Mouse (Mus musculus) lung, postnatal 14 days (tissue): ENCODE results near the gene Filip1.

ENCODE experiments used
- DNase-seq: peaks from one replicate; pipeline ENCODE4 v3.0.0; 2021

The Filip1 gene

DNA sequence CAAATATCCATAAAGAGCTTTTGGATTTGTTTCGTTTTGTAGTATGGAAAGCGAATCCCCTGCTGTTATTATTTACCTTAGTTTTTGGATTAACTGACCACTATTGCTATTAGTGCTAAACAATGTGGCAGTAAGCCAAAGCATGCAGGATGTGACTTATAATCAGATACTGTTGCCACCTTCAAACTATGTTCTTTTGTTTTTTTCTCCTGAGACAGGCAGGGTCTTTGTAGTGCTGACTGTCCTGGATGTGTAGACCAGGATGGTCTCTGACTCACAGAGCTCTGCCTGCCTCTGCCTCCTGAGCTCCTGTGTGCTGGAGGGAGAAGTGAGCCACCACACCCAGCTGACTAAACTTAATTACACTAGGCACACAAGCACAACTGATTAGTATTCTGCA lies 33.4 kb downstream of the Filip1 start:
- no peak for DNase-seq

DNA sequence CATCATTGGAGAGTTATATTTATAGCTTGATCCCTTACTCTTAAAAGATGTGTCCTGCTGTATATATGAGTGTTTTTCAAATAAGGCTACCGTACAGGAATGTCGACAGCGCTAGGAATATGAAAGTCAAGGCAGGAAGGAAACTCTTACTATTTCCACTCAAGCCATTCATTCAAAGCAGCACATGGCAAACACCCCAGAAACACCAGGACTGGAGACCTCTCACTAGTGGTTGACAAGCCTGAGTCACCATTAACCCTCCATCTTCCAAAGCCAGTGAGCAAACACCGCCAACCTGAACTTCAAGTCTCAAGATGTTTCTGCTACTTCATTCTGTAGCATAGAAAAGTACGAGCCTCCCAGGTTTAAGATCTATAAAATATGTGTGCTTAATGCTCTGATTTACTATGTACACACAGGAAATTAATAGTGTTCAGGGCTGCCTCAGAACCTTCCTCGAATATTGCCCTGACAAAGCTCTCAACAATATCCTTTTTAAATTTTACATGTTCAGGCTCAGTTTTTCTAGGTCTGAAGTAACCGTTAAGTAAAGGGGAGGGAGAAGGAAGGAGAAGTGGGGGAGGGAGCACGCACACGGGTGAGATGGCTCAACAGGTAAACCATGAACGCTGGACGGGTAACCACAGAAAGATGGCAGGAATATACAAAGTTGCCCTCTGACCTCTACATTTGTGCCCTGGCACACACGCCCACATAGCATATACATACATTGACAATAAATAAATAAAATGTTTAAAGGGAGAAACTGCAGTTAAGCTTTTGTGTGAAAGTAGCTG lies 34.2 kb downstream of the Filip1 start:
- DNase-seq, result no peak

DNA sequence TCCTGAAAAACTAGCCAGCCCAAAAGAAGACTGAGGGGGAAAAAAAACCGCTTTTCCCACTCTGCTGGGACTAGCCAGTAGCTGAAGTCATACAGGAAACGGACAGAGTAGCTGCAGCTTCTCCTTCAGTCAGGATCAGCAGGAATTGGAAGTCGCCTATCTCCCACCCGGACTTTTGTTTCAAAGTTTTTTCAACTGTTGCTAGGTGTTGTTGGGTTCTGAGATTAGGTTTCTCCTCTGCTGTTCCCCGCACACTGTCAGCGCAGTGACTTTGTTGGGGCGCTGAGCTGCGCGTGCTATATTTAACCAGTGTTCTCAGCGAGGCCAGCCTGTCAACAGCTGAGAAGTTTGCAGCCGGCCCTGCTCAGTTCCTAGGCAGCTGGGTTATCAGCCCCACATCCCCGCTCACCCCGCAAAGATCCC lies 35.1 kb downstream of the Filip1 start:
- peak; percentile 54 for DNase-seq

DNA sequence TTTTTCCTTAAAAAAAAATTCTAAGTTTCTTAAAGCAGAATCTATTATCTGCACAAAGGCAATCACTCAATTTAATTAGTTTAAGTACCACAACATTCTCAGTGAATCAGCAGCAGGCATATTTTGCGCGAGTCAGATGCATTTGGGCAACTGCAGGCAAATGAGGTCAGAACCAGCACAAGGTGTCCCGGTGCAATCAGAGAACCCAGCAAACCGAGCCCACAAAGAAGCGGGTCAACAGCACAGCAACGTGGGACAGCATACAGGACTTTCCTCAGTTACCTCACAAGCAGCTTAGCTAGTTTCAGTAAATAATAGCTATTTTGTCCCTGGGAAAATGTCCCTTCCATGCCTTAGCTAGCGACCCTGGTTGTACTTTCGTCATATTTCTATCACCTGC lies 35.9 kb downstream of the Filip1 start:
- DNase-seq, result no peak

DNA sequence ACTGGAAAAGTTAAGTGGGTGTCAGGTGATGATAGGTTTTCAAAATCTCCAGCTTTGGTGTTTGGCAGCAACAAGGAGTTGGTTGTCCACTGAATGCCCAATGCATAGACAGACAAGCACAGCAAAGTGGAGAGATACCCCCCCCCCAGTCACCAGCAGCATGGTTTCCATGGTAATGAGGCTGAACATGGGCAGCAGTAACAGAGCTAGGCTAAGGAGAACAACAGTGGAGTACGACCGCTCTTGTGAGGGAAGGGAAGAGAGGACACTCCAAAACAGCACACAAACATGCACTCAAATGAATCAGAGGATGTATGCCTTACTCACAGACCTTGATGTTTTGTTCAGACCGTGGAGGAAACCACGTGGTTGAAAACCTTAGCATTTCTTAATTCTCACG lies 37.5 kb downstream of the Filip1 start:
- DNase-seq, result no peak

DNA sequence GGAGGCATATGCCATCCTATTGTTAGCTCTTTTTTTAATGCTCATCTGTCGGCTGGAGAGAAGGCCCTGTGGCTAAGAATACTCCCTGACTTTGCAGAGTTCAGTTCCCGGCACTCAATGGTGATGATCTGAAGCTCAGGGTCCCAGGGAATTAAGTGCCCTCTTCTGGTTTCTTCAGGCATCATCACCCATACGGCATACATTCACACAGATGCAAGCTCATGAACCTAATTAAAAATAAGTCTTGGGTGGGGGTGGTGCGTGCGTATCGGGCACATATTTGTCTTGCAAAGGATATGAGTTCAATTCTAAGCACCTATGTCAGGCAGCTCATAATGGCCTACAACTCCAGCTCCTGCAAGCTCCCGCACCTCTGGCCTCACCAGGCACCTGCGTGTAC lies 39.1 kb downstream of the Filip1 start:
- DNase-seq, result no peak

DNA sequence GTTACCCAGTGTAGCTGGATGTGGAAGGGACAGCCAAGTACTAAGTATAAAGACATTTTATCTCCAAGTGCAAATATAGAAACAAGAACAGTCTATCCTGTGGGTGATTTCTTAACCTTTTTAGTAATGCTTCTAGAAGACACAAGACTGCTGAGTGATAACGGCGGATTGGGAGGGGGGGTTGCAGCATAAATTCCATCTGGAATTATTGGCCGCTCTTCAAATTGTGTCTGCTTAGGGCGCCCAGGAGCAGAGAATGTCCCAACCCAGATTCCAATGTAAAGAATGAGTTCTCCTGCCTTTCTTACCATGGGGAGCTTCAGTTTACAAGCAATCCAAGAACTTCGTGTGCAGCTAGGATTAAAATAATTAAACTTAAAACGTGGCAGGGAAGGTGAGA lies 39.9 kb downstream of the Filip1 start:
- no peak for DNase-seq

DNA sequence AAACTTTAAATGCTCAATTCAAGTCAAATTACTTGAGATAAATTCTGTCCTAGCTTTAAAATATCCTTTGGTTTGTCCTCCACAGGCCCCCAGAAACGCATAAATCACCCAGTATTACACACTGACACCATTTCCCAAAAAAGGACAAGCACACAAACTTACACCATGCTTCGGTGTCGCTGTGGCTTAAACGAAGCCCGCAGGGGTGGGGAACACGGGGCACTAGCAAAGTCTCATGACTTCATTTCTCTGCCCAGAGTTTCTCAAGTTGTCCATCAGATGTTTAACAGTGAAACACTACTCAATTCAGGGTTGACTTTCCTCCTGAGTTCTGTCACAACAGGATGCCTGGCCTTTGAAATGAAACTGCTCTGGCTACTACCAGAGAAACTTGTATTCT lies 41.0 kb downstream of the Filip1 start:
- DNase-seq, result no peak

DNA sequence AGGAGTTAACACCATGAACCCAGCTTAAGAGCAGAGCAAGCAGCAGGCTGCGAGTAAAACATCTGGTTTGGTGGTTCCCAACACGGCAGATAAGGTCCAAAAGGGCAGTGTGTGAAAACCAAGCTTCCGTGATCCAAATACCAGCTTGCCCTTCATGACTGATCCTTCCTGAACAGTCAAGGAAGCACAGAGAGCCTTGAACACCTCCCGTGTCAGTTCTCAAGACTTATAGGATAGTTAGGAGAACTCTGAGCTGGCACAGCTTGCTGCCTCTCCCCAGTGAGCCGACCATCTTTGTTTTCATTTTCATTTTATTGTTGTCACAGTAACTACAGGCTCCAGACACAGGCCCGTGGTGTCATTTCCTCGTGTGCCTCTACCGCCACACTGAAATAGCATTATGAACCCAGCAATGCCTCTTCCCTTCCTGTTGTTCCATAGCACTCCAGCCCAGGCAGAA lies 42.0 kb downstream of the Filip1 start:
- no peak for DNase-seq

DNA sequence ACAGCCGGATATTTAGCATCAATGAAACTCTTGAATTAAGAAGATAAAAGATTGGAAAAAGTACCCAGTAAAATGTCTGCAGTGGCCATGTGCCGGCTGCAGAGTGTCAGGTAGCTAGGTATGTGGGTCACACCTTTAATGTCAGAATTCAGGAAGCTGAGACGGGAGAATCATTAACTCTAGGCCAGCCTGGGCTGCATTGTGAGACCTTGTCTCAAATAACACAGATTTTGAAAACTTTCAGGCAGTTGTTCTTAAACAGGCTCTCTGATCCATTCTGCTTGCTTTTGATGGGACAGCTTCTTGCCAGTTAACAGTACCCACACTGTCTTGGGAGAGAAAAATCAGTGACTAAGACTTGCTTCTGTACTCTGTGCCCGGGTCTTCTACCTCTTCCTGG lies 43.1 kb downstream of the Filip1 start:
- DNase-seq, result no peak

DNA sequence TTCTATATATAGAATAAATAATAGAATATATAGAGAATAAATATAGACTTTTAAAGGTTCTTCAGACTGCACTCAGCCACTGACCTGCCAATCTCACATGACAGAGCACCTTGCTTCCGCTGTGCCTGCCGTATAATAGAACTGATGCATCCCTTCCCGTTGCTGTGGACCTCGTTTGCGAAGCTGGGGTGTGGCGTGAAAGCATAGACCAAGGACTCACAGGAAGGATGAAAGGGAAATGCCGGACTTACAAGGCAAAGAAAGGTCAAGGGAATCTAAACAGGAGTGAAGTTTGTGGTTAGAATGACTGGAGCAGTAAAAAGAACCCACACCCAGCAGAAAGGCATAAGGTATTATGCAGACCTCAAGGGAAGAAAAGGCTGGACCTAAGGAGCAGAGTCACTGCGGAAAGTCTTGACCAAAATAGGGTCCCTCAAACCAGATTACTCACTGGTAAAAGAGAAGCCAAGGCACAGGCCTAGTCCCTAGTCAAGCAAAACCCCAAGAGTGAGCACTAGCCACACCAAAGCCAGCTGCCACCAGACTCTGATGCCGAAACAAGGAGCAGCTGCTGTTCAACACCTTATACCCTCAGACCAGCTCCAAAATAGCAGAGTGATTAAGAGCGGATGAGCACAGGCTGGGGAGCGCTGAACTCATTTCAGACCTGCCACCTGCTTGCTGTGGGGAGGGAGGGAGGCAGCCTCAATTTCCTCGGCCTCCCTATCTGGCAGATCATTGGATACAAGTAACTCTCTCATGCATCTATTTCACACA lies 45.8 kb downstream of the Filip1 start:
- DNase-seq, result no peak

DNA sequence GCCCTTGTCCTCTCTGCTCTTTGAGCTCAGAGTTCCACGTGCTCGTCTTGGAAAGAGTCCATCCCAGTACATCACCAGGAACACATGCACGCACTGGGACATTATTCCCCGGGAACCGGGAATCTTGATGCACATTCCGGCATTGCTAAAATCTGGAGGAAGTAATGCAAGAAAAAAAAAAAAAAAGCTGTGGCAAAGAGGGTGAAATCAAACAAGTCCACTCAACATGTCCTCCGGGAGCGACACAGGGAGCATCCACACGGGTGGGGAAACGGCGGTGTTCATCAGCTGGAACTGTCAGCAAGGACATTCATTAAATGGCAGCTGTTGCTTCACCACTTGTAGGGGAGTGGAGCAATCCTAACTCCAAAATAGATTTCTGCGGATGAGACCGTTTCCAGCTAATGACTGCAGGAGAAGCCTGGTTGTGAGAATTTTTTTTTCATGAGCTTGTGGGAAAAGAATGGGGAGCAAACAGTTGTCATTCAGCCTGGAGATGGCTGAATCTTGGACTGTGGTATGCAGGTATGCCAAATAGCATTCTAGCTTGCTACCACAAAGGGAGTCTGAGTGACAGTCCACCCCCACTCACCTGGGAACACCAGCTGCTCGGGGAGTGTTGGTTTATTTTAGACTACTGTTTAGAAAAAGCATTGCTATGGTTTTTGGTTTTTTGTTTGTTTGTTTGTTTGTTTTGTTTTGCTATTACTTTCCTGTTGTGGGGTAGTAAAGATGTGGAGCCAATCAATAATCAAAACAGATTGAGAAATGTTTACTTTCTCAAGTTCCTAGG lies 46.9 kb downstream of the Filip1 start:
- DNase-seq, result peak; percentile 38

DNA sequence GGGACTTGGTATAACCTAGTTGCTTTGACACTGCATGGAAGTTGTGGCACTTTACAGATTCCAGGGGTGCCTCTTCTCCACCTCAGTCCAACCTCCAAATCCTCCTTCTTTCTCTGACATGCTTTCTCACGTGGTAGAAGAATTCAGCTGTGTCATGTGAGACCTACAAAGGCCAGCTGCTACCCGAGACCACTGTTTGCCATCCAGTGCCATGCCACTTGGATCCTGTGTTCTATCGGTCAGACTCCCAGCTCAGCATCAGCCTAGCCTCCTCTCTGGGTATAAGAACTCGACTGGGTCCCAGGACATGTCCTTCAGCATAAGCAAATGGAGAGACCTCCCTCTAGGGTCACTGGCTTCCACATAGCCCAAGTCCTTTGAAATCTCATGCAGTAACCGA lies 47.6 kb downstream of the Filip1 start:
- no peak for DNase-seq

DNA sequence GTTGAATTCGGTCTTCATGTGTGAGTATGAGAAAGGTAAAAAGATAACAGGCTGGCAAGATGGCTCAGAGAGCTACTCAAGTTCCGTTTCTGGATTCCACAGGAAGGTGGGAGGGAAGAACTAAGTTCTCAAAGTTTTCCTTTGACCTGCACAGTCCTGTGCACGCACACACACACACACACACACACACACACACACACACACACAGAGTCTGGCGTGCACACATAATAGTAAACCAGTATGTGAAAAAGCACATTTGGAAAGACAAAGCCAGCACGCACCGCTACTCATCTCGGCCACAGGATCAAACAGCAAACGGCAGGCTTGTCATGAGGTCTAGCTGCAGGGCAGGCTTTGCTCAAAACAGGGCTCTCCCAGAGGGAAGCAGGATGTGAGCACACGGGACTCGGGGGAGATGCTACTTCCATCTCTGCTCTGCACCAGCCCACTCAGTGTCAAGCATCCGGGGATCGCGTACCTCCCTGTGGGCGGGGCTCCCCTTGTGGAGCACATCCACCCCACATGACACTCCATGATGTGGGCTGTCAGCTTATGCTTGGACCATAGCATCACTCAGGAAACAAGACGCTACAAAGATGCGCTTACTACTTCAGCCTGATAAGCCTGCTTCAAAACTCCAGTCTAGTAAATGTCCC lies 50.9 kb downstream of the Filip1 start:
- DNase-seq, result peak; percentile 60

DNA sequence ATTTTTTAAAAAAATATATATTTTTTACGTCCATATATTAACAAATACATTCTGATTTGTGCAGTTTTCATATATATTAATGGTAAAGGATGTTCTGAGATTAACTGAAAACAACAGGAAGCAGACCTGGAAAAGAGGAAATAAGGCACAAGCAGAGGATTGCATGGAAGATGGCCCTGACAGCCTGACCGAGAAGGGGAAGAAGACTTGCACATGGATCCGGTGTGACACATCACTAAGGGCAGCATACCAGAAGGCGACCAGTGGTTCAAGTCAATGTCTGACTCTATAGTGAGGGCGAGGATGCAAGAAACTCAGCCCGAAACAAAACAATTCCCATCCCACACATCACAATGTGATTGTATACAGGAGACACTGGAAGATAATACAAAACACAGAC lies 52.2 kb downstream of the Filip1 start:
- no peak for DNase-seq

DNA sequence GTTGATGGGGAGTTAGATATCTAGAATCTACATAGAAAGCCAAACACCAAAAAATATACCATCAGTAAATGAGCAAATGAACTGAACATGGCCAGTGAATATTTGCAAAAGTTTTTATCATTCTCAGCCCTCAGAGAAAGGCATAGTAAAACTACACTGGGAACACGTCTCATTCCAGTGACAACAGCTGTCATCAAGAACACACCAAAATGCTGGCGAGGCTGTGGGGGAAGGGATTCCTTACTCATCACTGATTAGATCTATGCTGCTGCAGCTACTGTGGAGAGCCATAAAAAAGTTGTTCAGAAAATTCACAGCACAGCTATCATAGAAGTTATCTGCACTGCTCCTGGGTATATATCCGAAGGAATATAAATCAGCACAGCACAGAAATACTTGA lies 54.3 kb downstream of the Filip1 start:
- no peak for DNase-seq

DNA sequence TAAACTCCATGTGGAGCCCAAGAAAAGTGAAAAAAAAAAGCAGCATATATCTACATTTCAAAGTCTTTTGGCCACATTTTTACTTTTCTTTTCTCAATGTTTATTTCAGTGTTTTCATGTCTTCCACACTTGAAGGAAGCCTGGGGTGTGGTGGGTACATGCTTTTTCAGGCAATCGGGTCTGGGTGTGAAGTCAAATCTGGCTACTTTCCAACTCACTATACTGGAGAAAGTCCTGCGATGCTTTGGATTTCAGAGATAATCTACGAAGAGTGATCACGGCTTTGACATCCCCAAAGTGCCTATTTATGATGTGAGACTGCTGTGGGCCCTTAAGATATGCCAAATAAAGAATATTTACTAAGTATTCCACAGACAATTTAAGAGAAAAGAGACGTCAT lies 57.7 kb downstream of the Filip1 start:
- DNase-seq, result no peak

DNA sequence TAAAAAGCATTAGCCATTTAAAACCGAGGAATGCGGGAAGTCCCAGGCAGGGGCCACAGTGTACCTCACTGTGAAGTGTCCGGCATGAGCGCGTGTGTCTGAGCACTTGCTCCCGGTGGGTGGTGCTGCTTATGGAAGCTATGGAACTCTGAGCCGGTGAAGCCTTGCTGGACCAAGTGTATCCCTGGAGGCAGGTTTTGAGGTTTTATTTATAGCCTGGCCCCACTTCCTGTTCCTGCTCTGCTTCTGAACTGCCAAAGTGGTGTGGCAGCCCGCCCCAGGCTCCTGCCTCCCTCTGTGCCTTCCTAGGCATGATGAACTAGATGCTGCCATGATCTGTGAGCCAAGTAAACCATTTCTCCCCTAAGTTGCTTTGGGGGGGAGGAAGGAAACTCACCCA lies 60.7 kb downstream of the Filip1 start:
- no peak for DNase-seq

DNA sequence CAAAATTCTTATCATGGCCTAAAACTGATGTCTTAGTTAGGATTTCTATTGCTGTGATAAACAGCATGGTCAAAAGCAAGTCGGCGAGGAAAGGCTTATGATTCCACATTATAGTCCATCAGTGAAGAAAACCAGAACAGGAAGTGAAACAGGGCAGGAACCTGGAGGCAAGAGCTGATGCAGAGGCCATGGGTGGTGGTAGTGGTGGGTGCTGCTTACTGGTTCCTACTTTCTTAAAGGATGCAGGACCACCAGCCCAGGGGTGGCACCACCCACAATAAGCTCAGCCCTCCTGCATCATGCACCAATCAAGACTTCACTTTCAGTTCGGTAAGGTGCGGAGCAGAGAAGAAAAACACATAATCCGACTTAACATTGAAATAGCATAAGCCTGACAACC lies 61.3 kb downstream of the Filip1 start:
- no peak for DNase-seq

DNA sequence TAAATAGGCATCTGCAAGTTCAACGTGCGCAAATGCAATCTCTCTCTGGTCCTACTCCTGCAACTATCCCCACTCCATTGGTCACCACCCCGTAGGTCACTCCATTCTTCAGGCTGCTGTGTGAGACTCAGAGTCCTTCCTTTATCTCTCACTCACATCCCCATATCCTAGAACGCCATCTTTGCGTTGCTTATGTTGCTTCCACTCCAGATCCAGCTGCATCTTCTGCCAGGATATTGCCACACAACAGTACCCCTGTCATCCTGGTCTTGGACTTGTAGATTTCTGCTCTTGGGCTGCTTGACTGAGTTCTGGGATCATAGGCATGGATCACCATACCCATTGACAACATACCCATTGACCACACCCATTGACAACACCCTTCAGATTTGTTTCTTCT lies 62.0 kb downstream of the Filip1 start:
- no peak for DNase-seq

DNA sequence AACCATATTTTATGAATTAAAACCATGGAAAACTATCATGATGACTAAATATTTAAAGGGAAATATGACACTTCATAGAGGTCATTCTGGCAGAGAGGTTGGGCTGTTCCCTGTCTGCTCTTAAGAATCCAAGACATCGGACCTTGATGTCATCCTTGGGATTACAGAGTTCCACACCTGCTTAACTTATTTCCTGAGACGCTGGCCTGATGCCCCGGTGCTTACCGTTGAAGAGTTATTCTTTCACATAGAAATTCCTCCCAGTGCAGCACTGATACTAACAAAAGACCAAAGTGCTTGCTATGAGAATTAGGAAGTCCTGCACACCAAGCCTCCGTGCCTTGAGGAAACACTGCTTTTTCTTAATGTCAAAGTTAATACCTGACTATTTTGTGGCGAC lies 62.6 kb downstream of the Filip1 start:
- DNase-seq, result no peak

DNA sequence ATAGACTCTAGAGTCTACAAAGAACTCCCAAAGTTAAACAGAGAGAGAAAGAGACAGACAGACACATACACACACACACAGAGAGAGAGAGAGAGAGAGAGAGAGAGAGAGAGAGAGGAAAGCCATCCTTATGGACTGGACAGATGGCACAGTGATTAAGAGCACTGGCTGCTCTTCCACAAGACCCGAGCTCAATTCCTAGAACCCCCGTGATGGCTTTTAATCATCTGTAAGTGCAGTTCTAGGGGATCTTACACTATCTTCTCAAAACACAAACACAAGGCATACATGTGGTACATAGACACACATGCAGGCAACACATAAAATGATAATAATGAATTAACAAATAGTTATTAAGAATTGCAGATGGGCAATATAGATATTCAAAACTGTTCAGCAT lies 64.3 kb downstream of the Filip1 start:
- no peak for DNase-seq

DNA sequence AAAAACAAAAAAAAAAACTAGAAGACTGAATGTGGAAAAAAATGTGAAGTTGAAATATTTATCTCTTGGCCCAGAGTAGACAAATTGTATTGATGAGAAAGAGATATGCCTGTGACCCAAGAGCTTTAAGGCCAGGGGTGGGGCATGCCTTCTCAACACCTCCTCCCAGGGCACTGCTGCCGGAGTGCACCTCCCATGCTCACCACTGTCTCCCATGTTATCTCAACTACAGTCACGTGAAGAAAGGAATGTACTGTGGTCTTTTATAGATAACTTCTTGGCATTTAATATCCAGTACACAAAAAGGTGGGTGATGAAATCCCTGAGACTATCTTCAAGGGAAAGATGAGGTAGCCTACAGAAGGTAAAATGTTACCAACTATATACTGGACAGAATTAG lies 64.7 kb downstream of the Filip1 start:
- no peak for DNase-seq
